Comparison of ENCODE assay signal across 11 mouse cellular contexts in the genomic region with DNA sequence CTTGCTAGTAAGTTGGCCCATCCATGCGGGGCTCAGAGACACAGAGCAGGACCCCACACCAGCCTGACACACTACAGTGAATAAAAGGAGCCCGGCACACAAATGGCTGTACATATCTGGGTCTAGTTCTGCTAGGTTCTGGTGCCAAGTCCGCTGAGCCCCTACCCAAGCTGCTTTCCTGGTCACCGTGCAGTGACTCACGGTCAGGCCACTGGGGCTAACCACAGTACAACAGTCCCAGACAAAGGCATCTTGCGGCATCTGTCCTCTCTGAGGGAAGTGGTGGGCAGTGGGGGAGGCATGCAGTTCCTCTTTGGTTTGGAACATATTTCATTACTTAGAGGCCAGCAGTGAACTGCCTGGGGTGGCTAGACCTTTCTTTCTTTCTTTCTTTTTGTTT. TPM values are rescaled to one million over a fixed set of nuclear protein-coding genes. Genes with fewer than 3 reads are reported as not detected.
DNase-seq lines count a peak whose midpoint lies in the region; ATAC-seq and TF ChIP-seq lines count a peak whose summit lies in the region.
"Had no signal": no experiment of that assay in that cellular context is flagged by ENCODE, and none has a peak within 500 bp of the region (broad histone marks: within the 10 kb centered on the region; RNA-seq: fewer than 3 reads in every experiment).

No protein-coding gene starts in this region.

- H3K9ac ChIP-seq in forebrain, embryonic 16.5 days (replicated peaks; ENCODE audit: low read depth, low read length), result no peak overlapping the region
- H3K9ac ChIP-seq in liver, embryonic 13.5 days, result no peak overlapping the region
- H3K9ac ChIP-seq: heart, embryonic 15.5 days; lung, embryonic 14.5 days had no signal

- no peak for ATAC-seq in forebrain, embryonic 16.5 days
- no peak for ATAC-seq in liver, embryonic 13.5 days (ENCODE audit: low read depth)
- peak; percentile 89 for ATAC-seq in neutrophil, adult 5-6 weeks (ENCODE audit: extremely low read depth, insufficient number of reproducible peaks, low FRiP score, poor library complexity, severe bottlenecking)

- peaks cover 100% of the 10 kb centered on the region for H3K36me3 ChIP-seq in forebrain, embryonic 10.5 days (replicated peaks)
- H3K36me3 ChIP-seq in forebrain, embryonic 16.5 days (ENCODE audit: control insufficient read depth, insufficient read depth), result peaks cover 40% of the 10 kb centered on the region
- H3K36me3 ChIP-seq in liver, embryonic 13.5 days, result peaks cover 98% of the 10 kb centered on the region

- no peak for DNase-seq in forebrain, embryonic 10.5 days (ENCODE audit: extremely low spot score, low spot score)
- peak; percentile 57 for DNase-seq in lung, postnatal 25 days (ENCODE audit: low spot score)
- no peak for DNase-seq in lung, adult 2 months
- no peak for DNase-seq in liver, embryonic 13.5 days
- no peak for DNase-seq in thymus, postnatal 10 days (ENCODE audit: low spot score in 2 of 2)
- no peak for DNase-seq in testis, postnatal 14 days (ENCODE audit: low spot score)
- DNase-seq: cerebellum, adult 8-10 months; lung, embryonic 14.5 days had no signal

- H3K4me1 ChIP-seq in forebrain, embryonic 10.5 days, result peaks cover 8% of the 10 kb centered on the region
- peaks cover 6% of the 10 kb centered on the region for H3K4me1 ChIP-seq in forebrain, embryonic 16.5 days (replicated peaks; ENCODE audit: control insufficient read depth, insufficient read depth, low read length)
- H3K4me1 ChIP-seq in lung, adult 2 months (ENCODE audit: control insufficient read depth, insufficient read depth, low read length), result peaks cover 2% of the 10 kb centered on the region; the same call in 1 of the 2 replicates
- peaks cover 18% of the 10 kb centered on the region for H3K4me1 ChIP-seq in liver, embryonic 13.5 days (replicated peaks)

- no peak overlapping the region for H3K4me2 ChIP-seq in forebrain, embryonic 16.5 days (ENCODE audit: low read length)
- H3K4me2 ChIP-seq in liver, embryonic 13.5 days, result no peak overlapping the region
- H3K4me2 ChIP-seq: heart, embryonic 15.5 days; lung, embryonic 14.5 days had no signal

- TF ChIP-seq POLR2A in lung, adult 2 months (IDR thresholded peaks at IDR 0.05; ENCODE audit: borderline replicate concordance, extremely low read depth, low read depth, low read length), result no peak

- no peaks in the 10 kb centered on the region for H3K9me3 ChIP-seq in forebrain, embryonic 10.5 days
- H3K9me3 ChIP-seq in forebrain, embryonic 16.5 days (ENCODE audit: control insufficient read depth, low read length), result no peaks in the 10 kb centered on the region
- H3K9me3 ChIP-seq in liver, embryonic 13.5 days (replicated peaks), result no peaks in the 10 kb centered on the region
- H3K9me3 ChIP-seq: heart, embryonic 15.5 days had no signal

- peak overlapping the region; percentile 35; the same call in 1 of the 2 replicates for H3K27ac ChIP-seq in forebrain, embryonic 10.5 days
- H3K27ac ChIP-seq in forebrain, embryonic 16.5 days (ENCODE audit: low read length), result no peak overlapping the region
- 0 out of 2 replicates have a peak overlapping the region, but pooled peaks have one; percentile 61 for H3K27ac ChIP-seq in liver, embryonic 13.5 days
- H3K27ac ChIP-seq: heart, embryonic 15.5 days had no signal

- no peak for TF ChIP-seq CTCF in lung, adult 2 months (IDR thresholded peaks at IDR 0.05; ENCODE audit: insufficient read depth, low read length)

- H3K27me3 ChIP-seq in forebrain, embryonic 10.5 days (ENCODE audit: poor library complexity, severe bottlenecking), result no peaks in the 10 kb centered on the region
- H3K27me3 ChIP-seq in forebrain, embryonic 16.5 days (replicated peaks; ENCODE audit: control insufficient read depth, insufficient read depth, low read length), result no peaks in the 10 kb centered on the region
- H3K27me3 ChIP-seq in liver, embryonic 13.5 days, result no peaks in the 10 kb centered on the region
- H3K27me3 ChIP-seq: heart, embryonic 15.5 days had no signal

- no peak overlapping the region for H3K4me3 ChIP-seq in forebrain, embryonic 10.5 days
- no peak overlapping the region for H3K4me3 ChIP-seq in forebrain, embryonic 16.5 days (replicated peaks; ENCODE audit: low read length)
- no peak overlapping the region for H3K4me3 ChIP-seq in lung, adult 2 months (replicated peaks; ENCODE audit: extremely low read depth, low read depth, low read length)
- H3K4me3 ChIP-seq in liver, embryonic 13.5 days (replicated peaks), result no peak overlapping the region
- H3K4me3 ChIP-seq: heart, embryonic 15.5 days had no signal

- WGBS in forebrain, embryonic 10.5 days, result 94% methylated on average over 6 of the region's 6 CpGs
- WGBS in forebrain, embryonic 16.5 days, result 94% methylated on average over 6 of the region's 6 CpGs
- WGBS in lung, adult 2 months, result 84% methylated on average over 6 of the region's 6 CpGs
- 55% methylated on average over 6 of the region's 6 CpGs for WGBS in liver, embryonic 13.5 days (ENCODE audit: insufficient replicate concordance)

RNA-seq across cellular contexts. Expression of gene Coro1c, which starts 36.6 kb away (rescaled TPM):
- 209 and 210 TPM in 2 replicates for polyA plus RNA-seq in forebrain, embryonic 10.5 days (2016; fragmentation: Nextera tagmentation; extraction: Ambion mirVana)
- 230 and 234 TPM in 2 replicates for polyA plus RNA-seq in forebrain, embryonic 16.5 days (2015; fragmentation: Nextera tagmentation; extraction: Ambion mirVana)
- polyA plus RNA-seq in lung, adult 2 months (2012; rRNA removed), result 86.7 and 104 TPM in 2 replicates
- polyA plus RNA-seq in liver, embryonic 13.5 days (2015; fragmentation: Nextera tagmentation; extraction: Ambion mirVana), result 48.0 and 60.3 TPM in 2 replicates
- 76.9 and 78.5 TPM in 2 replicates for total RNA-seq in neutrophil, adult 5-6 weeks (2017)

RNA-seq across cellular contexts. Expression of gene Ssh1, which starts 48.6 kb away (rescaled TPM):
- polyA plus RNA-seq in forebrain, embryonic 10.5 days (2016; fragmentation: Nextera tagmentation; extraction: Ambion mirVana), result 13.9 and 17.5 TPM in 2 replicates
- 11.2 and 12.4 TPM in 2 replicates for polyA plus RNA-seq in forebrain, embryonic 16.5 days (2015; fragmentation: Nextera tagmentation; extraction: Ambion mirVana)
- 22.1 and 27.3 TPM in 2 replicates for polyA plus RNA-seq in lung, adult 2 months (2012; rRNA removed)
- polyA plus RNA-seq in liver, embryonic 13.5 days (2015; fragmentation: Nextera tagmentation; extraction: Ambion mirVana), result 5.4 and 6.0 TPM in 2 replicates
- 19.5 and 20.4 TPM in 2 replicates for total RNA-seq in neutrophil, adult 5-6 weeks (2017)

RNA-seq across cellular contexts. Expression of gene Dao, which starts 58.4 kb away (rescaled TPM):
- not detected in 2 replicates for polyA plus RNA-seq in forebrain, embryonic 10.5 days (2016; fragmentation: Nextera tagmentation; extraction: Ambion mirVana)
- not detected in 2 replicates for polyA plus RNA-seq in forebrain, embryonic 16.5 days (2015; fragmentation: Nextera tagmentation; extraction: Ambion mirVana)
- 0.05 and 0.17 TPM in 2 replicates for polyA plus RNA-seq in lung, adult 2 months (2012; rRNA removed)
- polyA plus RNA-seq in liver, embryonic 13.5 days (2015; fragmentation: Nextera tagmentation; extraction: Ambion mirVana), result not detected in 2 replicates
- total RNA-seq in neutrophil, adult 5-6 weeks (2017), result not detected in 2 replicates
- polyA plus RNA-seq: heart, embryonic 15.5 days; lung, embryonic 14.5 days had no signal
